Mouse (Mus musculus) kidney, adult 2 months (tissue): ENCODE results near the gene Gm13539.

ENCODE experiments used
- CTCF ChIP-seq: fragments of 200-500 bp; conservative IDR thresholded peaks from 2 replicates; pipeline ENCODE4 v1.5.1; 2011; ENCODE audit warnings: low read depth, mild to moderate bottlenecking, control low read depth, low read length, moderate library complexity, mixed read lengths; ENCODE audit not compliant: insufficient read depth, insufficient read length
- POLR2A ChIP-seq: fragments of 200-500 bp; IDR thresholded peaks from one replicate; pipeline ENCODE4 v1.6.1; 2011; ENCODE audit warnings: low read depth, low read length, control low read depth

DNA sequence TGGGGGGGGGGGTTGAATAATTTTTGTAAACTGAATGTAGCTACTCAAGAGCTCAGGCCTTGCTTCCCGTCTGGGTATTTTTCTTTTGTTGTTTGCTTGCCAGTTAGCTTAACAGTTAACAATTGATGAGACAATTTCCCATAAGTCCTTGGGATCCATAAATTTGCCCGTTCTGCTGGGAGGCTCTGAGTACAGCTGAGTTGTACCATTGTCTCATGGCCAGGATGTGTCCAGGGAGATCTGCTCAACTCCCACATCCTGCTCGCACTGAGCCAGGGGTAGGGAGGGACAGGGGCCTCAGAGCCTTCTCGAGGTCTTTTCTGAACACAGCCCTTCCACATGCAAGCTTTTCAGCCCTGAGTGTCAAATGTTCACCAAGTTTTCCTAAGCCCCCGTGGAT, 16.0 kb downstream of the Gm13539 start:
- no peak for TF ChIP-seq CTCF
- no peak for TF ChIP-seq POLR2A
